Mouse (Mus musculus) stomach, postnatal 0 days (tissue): Measurements from ENCODE around the gene Sipa1l1.

Source experiments
- CTCF ChIP-seq: IDR thresholded peaks from 2 replicates; pipeline ENCODE4 v1.5.1; 2016; ENCODE audit warnings: antibody characterized with exemption, low read depth, mild to moderate bottlenecking, moderate library complexity
- EP300 ChIP-seq: optimal IDR thresholded peaks from 2 replicates; pipeline ENCODE3; 2016; ENCODE audit warnings: antibody characterized with exemption

DNA sequence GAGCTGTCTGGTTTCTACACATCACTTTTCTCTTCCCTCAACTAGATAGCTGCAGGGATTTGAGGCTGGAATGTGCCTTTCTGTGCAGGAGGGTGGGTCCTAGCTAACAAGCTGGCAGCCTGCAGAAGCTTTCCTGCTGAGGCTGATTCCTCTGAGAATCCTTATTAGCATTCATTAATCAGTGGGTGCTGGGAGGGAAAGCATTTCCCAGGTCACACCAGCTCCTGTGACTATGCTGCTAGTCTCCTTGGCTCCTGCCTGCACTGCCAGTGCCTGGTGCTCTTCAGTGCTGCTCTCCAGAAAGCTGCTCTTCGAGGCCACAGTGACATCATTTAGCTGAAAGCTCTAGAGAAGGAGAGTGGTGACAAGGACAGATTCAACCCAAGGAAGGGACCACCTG, 166.0 kb downstream of the Sipa1l1 start:
- TF ChIP-seq CTCF (no peak), EP300 (no peak)
